Mouse (Mus musculus): ENCODE results near the gene Adgrb2.

Gene Adgrb2

GRCm38 (mm10) chr4:129984421-129985061, at the start of gene Adgrb2:
Gene Adgrb2, plus strand, starts transcription at chr4:129984870.
- no peak for DNase-seq (ENCODE audit: low read depth, low spot score)

GRCm38 (mm10) chr4:129951359-129951821, 33.3 kb upstream of the Adgrb2 start:
- no peak for DNase-seq (ENCODE audit: low read depth, low spot score)

- no peak for DNase-seq (ENCODE audit: low read depth, low spot score)
These were observed 32.3 kb upstream of the Adgrb2 start for GRCm38 (mm10) chr4:129952241-129952810.

- DNase-seq (ENCODE audit: low read depth, low spot score), result no peak
These were observed 30.1 kb upstream of the Adgrb2 start for GRCm38 (mm10) chr4:129954527-129954926.

- peak; percentile 65 for DNase-seq (ENCODE audit: low read depth, low spot score)
These were observed 24.3 kb upstream of the Adgrb2 start for GRCm38 (mm10) chr4:129960180-129960944.

GRCm38 (mm10) chr4:129965294-129965693, 19.4 kb upstream of the Adgrb2 start:
- no peak for DNase-seq (ENCODE audit: low read depth, low spot score)

- no peak for DNase-seq (ENCODE audit: low read depth, low spot score)
These were observed 18.5 kb upstream of the Adgrb2 start for GRCm38 (mm10) chr4:129966201-129966600.

- DNase-seq (ENCODE audit: low read depth, low spot score), result no peak
These were observed 17.4 kb upstream of the Adgrb2 start for GRCm38 (mm10) chr4:129967024-129968014.

- DNase-seq (ENCODE audit: low read depth, low spot score), result no peak
These were observed 14.5 kb upstream of the Adgrb2 start for GRCm38 (mm10) chr4:129970168-129970567.

- DNase-seq (ENCODE audit: low read depth, low spot score), result no peak
These were observed 13.8 kb upstream of the Adgrb2 start for GRCm38 (mm10) chr4:129970861-129971260.

GRCm38 (mm10) chr4:129971989-129972388, 12.7 kb upstream of the Adgrb2 start:
- no peak for DNase-seq (ENCODE audit: low read depth, low spot score)

GRCm38 (mm10) chr4:129974285-129974684, 10.4 kb upstream of the Adgrb2 start:
- DNase-seq (ENCODE audit: low read depth, low spot score), result no peak

- DNase-seq (ENCODE audit: low read depth, low spot score), result no peak
These were observed 7.4 kb upstream of the Adgrb2 start for GRCm38 (mm10) chr4:129977256-129977655.

- no peak for DNase-seq (ENCODE audit: low read depth, low spot score)
These were observed 6.4 kb upstream of the Adgrb2 start for GRCm38 (mm10) chr4:129978227-129978626.

- DNase-seq (ENCODE audit: low read depth, low spot score), result no peak
These were observed 5.7 kb upstream of the Adgrb2 start for GRCm38 (mm10) chr4:129978930-129979329.

- DNase-seq (ENCODE audit: low read depth, low spot score), result no peak
These were observed 3.0 kb upstream of the Adgrb2 start for GRCm38 (mm10) chr4:129981657-129982056.

GRCm38 (mm10) chr4:129983046-129983445, 1.6 kb upstream of the Adgrb2 start:
- DNase-seq (ENCODE audit: low read depth, low spot score), result no peak

GRCm38 (mm10) chr4:129983764-129984420, 778 bp upstream of the Adgrb2 start:
- DNase-seq (ENCODE audit: low read depth, low spot score), result no peak

- no peak for DNase-seq (ENCODE audit: low read depth, low spot score)
These were observed 546 bp downstream of the Adgrb2 start for GRCm38 (mm10) chr4:129985161-129985670.

GRCm38 (mm10) chr4:129985671-129986441, 1.2 kb downstream of the Adgrb2 start:
- DNase-seq (ENCODE audit: low read depth, low spot score), result peak; percentile 29

All from forelimb bud, embryonic 11.5 days (tissue).